Mouse (Mus musculus) left cerebral cortex, postnatal 10 days (tissue): Measurements from ENCODE around the gene Rhno1. TPM values are rescaled to one million over a fixed set of nuclear protein-coding genes. Genes with fewer than 3 reads are reported as not detected.

ENCODE experiments used
- DNase-seq, 2 experiments: peaks; one replicate each; pipeline ENCODE4 v3.0.0; 2021 to 2022; ENCODE audit warnings: low spot score in 2 of 2, mixed read lengths in 1 of 2; ENCODE audit errors: extremely low spot score in 1 of 2
- intact Hi-C: fragments of 180-260 bp; cut with DNase I; formaldehyde crosslinking; loops from one replicate; pipeline ENCODE4 v1.15.1; 2025
- total RNA-seq, 2 experiments: library from RNA; stranded (reverse); gene quantifications; 2 replicates each; pipeline ENCODE4 v1.2.3; 2021

Gene Rhno1
- total RNA-seq, 2 experiments from 2014 or later = 19.8 to 21.5 TPM

DNA sequence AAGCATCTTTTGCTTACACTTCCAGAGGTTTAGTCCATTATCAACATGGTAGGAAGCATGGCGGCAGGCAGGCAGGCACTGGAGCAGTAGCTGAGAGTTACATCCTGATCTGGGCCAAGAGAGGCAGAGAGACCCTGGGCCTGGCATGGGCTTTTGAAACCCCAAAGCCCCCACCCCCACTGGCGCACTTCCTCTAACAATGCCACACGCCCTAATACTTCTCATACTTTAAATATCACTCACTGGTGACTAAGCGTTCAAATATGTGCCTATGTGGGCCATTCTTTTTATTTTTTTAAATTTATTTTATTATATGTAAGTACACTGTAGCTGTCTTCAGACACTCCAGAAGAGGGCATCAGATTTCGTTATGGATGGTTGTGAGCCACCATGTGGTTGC is 3.8 kb upstream of the Rhno1 start:
- intact Hi-C loops = no loop called here
- no peak for DNase-seq

DNA sequence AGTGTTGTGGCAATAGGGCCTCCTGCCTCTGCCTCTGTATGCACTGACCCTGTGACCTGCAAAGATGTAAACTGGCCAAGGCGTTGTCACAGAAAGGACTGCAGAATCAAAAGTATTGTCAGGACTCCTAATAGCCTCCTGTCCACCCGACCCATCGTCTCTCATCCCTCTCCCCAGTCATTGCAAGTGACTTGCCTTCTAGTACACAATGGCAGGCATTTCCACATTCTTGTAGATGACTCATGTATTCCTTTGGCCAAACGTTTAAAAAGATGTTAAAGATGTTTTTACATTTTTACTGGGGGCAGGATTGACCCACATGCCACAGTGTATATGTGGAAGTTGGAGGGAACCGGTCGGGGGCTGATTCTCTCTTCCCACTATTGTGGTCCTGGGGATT is 2.0 kb upstream of the Rhno1 start:
- DNase-seq = no peak
- intact Hi-C loops = no loop called here

DNA sequence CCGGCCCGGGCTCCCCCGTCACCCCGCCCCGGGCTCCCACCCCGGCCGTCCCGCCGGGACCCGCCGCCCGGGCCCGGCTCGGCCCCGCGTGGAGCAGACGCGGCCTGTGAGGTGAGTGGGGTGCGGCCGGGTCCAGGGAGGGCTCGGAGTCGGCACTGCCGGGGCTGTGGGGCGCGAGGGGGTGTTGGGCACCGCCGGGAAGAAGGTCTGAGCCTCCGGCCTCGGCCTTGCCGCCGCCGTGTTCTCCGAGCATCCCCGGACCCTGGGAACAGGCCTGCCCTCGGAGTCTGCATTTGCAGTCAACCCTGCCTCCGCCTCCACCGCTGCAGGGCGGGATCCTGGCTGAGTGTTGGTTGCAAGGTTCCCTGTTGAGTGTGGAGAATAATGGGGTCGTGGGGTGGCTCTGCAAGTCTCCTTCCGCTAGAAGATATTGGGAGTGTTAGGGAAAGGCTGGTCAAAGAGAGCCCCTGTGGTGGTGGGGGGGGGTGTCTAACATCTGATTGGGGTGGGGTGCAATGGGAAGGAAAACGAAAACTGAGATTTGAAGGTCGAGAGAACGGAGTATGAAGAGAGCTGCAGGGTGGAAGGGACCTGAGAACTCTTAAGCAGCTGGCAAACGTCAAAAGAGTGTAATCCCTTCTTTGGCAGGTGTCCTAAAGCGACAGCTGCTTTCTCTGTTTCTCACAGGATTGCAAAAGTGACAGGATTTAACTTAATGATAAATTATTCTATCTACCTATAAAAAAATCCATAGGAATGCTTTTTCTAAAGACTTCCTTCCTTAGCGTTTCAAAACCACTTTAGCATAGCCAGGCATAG is 505 bp upstream of the Rhno1 start:
- intact Hi-C loops = no loop called here
- DNase-seq = no peak

DNA sequence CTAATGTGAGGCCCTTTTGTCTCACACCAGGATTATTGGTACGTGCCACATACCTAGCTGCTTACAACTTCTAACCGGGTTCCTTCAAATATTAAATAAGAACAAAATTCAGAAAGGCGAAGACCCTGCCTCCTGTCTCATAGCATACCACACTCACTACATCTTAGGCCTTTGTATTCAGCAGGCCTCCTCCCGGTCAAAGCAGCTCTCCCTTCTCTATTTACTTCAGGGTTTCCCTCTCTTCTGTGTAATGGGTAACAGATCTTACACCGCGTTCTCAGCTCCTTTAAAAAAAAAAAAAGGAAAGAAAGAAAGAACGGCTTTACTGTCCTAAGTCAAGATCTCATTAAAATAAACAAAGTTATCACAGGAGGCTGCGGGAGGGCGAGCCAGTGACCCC is 810 bp downstream of the Rhno1 start:
- intact Hi-C loops = no loop called here
- no peak for DNase-seq

DNA sequence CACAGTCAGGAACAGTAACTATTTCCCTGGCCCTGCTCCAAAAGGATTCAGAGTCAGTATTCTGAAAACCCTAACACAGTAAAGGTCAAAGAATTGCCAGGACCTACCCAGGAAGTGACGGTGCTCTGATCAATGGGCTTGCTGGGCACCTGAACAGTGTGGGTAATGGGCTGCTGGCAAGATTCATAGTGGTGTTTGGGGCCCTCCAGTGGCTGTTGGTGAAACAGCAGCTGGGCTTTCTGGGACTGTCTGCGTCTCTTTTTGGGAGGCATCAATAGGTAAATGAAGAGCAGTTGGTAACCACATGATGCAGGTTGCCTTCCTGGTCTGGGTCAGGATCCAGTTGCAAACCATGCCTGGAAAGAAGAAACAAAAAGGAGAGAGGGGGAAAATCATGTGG is 3.7 kb downstream of the Rhno1 start:
- intact Hi-C loops = loop anchor here (5.0 kb wide), 1 partner anchor 42 kb away; no protein-coding TSS in a partner anchor
- DNase-seq = peak; percentile 60 to 61

DNA sequence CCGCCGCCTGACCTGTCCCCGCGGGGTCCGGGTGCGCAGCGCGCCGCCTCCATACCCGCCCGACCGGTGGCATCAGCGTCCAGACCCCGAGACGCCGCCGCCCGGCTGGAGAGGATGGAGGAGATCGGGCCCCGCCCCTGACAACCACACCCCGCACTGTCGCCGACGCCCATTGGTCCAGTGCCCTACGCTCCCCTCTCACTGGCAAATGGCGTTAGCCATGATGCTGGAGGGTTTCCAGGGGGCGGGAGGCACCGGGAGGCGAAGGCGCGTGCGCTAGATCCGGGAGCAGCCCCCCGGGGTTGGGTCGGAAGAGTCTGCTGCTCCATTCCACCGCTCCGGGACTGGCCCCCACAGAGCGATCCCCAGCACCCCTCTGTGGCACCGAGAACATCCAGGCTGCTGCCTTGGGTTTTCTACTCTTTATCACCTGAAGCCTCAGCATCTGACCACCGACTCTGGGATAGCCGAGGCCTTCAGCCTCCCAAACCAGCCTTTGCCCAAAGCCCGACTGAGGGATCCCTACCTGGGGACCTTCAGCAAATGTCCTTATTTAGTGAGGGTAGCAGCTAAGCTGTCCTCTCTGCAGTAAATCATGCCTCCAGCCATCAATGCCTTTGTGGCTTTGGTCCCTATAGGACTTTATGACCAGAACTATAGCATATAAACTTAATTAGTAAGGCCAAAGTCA is 6.8 kb downstream of the Rhno1 start, which contains the start of gene Tulp3:
Tulp3 (minus strand) TSS at position 126 of the 691 bp plus-strand sequence.
- peak; percentile 98 to 99 for DNase-seq
- intact Hi-C loops = loop anchor here (5.0 kb wide), 1 partner anchor 39 kb away; no protein-coding TSS in a partner anchor

DNA sequence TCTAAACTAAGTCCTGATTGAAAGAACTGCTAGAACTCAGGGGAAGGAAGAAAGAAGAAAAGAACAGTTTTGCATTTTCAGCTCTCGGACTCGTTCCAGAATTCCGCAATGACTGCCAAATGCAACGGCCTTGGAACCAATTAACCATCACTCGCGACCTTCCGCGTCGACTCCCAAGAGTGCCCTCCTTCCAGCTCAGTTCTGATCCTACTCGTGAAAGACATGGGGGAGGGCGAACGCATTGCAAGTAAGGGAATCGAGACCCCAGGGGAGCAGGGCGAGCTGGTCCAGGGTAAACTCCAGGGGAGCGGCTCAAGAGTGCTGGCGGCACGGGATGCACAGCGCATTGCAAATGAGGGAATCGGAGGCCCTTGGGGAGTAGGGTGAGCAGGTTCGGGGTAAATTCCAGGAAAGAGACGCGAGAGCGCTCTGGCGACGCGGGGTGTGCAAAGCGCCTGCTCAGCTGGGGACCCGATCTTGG is 7.5 kb downstream of the Rhno1 start:
- DNase-seq = peak in 1 of 2 experiments; percentile 55
- intact Hi-C loops = loop anchor here (5.0 kb wide), 1 partner anchor 38 kb away; no protein-coding TSS in a partner anchor

DNA sequence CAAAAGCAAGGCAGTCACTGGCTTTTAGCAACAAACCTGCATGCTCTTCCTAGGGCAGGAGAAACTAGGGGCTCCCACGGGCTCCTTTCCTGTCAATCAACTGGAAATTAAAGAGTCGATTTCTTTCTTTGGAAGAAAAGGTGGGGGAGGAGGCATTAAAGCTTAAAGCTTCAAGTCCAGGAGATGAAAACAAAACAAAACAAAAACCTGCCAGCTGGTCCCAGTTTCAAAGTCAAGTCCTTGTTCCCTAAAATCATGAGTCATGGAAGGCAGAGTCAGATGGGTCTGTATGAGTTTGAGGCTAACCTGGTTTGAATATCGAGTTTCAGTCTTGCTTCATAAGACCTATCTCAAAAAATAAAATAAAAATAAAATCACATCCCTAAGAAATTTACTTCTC is 8.6 kb downstream of the Rhno1 start:
- intact Hi-C loops = no loop called here
- DNase-seq = no peak

DNA sequence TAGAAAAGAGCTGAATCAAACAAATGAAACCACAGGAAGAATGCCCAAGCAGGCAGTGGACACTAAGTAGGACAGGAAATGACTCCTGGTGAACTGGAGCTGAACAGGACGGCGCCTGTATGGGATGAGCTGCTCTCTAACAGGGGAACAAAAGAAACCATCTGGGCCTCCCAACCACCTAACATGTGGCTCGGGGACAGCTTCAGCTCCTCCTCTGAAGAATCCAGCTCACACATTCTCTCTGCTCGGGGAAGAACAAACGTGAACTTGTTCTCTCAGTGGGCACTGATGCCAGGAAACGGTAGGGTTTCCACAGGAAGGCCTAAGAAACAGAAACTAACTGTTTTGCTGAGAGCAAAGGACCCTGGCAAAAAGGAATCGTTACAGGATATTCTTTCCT is 13.0 kb downstream of the Rhno1 start:
- DNase-seq = peak; percentile 53 to 59
- intact Hi-C loops = no loop called here

DNA sequence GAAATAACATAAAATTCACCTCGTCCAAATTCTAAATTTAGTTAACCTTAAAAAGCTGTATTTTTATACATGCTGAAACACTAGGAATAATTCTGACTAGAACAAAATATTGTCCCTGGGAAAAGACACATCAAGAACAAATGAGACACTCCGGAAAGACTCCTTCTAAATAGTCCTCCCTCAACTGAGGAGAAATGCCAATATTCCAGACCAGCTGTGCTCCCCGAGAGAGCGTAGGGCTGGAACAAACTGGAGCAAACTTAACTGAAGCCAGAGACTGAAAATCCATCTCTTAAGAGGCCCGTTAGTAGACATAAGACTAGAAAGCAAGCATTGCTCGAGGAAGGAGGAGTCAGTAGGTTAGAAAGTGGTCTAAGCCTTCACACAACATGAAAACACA is 15.9 kb downstream of the Rhno1 start:
- DNase-seq = no peak

DNA sequence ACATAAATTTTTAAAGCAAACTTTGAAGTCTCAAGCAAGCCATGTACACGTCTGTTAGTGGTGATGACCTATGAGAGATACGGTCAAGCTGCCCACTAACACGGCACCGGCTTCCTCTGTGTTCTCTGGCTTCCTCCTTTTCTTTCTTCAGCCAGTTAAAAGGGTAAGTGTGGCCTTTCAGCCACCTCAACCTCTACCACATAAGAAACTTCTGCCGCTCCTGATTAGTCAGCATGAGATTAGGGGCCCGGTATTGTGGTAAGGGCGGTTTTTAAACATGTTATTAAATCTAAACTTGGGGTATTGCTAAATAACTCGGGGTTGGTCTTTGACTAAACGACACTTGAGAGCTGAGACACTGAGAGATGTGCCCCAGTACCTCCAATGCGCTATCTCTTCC is 17.1 kb downstream of the Rhno1 start:
- intact Hi-C loops = no loop called here
- DNase-seq = no peak

More for the DNA sequence above, 15.9 kb downstream of the Rhno1 start:
- intact Hi-C loops = no loop called here

DNA sequence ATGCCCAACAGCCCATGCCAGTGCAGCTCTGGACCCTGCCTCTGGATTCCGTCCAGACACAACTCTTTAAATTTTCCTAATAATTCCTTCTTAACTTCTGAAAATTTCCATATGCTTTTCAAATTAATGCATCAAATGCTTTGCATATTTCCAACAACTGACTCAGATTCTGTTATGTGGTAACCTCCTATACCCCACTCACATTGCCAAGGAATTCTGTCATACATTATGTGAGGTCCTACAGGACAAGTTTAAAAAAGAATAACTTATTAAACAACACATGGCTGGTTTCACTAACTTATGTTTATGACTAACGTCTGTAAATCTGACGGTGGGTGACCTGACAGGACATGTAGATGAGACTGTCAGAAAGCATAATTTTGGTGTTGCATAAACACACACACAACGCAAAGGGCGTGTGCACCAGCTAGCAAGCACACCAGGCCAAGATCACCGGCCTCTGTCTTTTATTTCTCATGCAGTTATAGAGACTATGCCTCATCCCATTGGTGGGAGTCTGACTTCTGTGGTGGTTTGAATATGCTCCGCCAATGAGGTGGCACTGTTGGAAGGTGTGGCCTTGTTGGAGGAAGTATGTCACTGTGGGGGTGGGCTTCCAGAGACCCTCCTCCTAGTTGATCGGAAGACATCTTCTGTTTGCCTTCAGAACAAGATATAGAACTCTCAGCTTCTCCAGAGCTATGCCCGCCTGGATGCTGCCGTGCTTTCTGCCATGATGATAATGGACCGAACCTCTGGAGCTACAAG is 20.6 kb downstream of the Rhno1 start:
- DNase-seq = no peak
- intact Hi-C loops = no loop called here

DNA sequence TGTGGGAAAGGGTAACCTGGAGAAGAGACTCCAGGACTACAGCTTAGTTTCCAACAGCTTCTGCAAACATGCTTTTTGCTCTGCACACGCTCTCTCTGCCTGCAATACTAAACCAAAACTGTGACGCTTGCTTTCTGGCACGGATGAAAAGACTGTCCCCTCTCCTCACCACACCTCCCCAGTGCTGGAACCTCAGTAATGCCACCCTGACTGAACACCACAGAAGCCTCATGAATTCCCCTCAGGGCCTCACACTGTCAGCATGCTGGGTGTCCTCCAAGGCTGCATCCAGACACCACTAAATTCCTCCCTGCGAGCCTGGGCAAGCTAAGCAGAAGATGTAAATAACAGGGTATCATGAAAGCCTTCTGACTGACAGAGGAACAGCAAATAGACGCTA is 23.8 kb downstream of the Rhno1 start:
- DNase-seq = no peak
- intact Hi-C loops = no loop called here

DNA sequence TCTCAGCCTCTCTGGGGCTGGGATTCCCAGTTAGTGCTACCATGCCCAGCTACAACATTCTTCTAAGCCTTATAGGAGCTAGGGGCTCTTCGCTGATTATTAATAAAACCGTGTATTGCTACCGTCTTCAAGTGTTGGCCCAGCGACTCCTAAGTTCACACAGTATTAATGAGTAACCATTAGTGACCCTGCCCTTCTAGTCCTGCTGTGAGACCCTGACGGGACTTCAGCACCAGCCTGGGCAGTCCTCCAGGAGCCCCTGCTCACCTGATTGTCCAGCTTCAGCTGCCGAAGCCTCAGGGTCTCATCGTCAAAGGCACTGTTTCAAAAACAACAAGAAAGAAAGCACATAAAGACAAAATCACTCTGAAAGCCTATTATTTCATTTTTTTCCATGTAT is 25.2 kb downstream of the Rhno1 start:
- intact Hi-C loops = no loop called here

DNA sequence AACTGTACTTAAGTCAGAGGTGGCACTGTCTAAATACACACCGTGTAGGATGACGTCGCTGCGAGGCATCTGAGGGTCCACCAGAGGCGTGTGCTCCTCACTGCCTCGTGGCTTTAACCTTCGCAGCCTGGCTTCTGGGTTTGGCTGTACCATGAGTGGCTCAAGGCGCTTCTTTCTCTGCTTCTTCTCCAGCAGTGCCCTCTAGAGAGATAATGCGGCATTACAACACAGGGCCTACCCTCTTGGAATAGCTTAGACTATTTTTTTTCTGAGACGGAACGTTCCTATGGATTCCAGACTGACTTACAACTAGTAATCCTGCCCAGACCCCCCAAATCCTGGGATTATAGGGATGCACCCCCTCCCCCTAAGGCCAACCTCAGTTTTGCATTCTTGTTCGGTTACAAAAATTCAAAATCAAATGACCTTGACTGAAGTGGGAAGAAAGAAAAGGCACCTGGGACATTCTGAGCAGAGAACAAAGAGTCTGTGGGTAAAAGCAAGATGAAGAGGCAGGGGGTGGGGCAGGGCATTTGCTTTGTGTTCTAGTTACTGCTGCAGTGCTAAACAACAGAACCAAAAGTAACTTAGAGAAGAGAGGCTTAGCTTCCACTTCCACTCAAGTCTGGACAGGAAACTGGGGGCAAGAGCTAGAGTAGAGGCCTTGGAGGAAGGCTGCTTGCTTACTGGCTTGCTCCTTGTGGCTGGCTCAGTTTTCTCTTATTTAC is 28.1 kb downstream of the Rhno1 start:
- peak; percentile 46 to 82 for DNase-seq
- intact Hi-C loops = no loop called here

More for the DNA sequence above, 25.2 kb downstream of the Rhno1 start:
- DNase-seq = no peak

DNA sequence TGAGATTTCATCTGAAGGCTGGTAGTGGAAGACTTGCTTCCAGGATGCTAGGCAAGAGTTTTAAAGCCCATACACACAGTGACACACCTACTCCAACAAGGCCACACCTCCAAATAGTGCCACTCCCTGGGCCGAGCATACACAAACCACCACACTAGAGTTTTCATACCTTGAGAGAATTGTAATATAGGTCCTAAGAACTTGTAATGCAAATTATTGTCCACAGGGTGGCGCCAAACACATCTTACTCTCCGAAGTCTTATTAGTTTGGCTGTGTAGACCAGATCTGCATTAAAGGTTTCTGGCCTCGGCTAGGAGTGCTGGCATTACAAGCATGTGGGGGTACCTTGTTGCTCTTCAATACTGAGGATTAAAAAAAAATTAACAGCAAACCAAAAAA is 44.4 kb downstream of the Rhno1 start:
- DNase-seq = peak; percentile 47 to 64

DNA sequence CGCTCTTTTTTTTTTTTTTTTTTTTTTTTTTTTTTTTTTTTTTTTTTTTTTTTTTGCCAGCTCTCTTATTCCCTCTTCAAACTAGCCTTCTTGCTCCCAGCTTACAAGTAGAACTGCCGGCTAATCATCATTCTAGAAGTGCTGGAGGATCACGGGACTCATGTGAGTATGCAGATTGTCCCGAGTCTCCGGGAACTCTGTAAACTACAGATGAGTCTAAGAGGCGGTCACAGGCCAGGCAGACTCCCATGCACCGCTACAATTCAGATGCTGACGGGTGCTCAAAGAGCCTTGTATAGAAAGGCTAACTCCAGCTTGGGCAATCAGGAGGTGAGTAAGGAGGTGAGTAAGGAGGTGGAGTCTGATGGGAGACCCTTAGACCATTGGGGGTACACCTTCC is 47.1 kb downstream of the Rhno1 start:
- intact Hi-C loops = loop anchor here (5.0 kb wide), 2 partner anchors 42 to 97 kb away; partner anchors contain the start of gene Tulp3
- DNase-seq = no peak

More for the DNA sequence above, 44.4 kb downstream of the Rhno1 start:
- intact Hi-C loops = loop anchor here (5.0 kb wide), 2 partner anchors 39 to 94 kb away; partner anchors contain the start of gene Tulp3

DNA sequence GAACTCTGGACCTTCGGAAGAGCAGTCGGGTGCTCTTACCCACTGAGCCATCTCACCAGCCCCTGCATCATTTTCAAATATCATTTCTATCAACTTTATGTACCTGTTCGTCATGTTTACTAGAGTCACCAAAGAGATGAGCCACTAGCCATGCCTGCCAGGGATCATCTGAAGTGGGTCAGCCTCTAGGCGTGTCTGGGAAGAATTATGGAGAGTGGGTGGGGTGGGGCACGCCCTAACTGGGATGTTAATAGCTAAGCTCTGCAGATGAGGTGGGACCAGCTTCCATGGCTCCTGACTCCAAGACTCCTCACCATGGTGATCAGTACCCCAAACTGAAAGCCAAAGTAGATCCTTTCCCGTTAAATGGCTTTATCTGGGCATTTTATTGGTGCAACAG is 47.9 kb downstream of the Rhno1 start:
- no peak for DNase-seq
- intact Hi-C loops = loop anchor here (5.0 kb wide), 2 partner anchors 43 to 98 kb away; partner anchors contain the start of gene Tulp3
